Mouse (Mus musculus) erythroblast, embryonic 14.5 days (primary cell): ENCODE data around the gene Acy3.

Experiments
- GATA1 ChIP-seq: IDR thresholded peaks from 2 replicates; pipeline ENCODE4 v1.6.1; 2012; ENCODE audit warnings: low read length, inconsistent platforms, mixed read lengths
- TAL1 ChIP-seq: IDR thresholded peaks from 3 replicates; pipeline ENCODE4 v1.6.1; 2012; ENCODE audit warnings: low read length, inconsistent platforms, mixed read lengths

GRCm38 (mm10) chr19:4036327-4037045 is 50.1 kb downstream of the Acy3 start:
- TF ChIP-seq TAL1 (no peak), GATA1 (no peak)
